Mouse (Mus musculus): ENCODE measurements around the gene Eif2ak3. TPM values are rescaled to one million over a fixed set of nuclear protein-coding genes. Genes with fewer than 3 reads are reported as not detected.

Gene Eif2ak3
- polyA plus RNA-seq (2021) = 47.3 TPM

DNA sequence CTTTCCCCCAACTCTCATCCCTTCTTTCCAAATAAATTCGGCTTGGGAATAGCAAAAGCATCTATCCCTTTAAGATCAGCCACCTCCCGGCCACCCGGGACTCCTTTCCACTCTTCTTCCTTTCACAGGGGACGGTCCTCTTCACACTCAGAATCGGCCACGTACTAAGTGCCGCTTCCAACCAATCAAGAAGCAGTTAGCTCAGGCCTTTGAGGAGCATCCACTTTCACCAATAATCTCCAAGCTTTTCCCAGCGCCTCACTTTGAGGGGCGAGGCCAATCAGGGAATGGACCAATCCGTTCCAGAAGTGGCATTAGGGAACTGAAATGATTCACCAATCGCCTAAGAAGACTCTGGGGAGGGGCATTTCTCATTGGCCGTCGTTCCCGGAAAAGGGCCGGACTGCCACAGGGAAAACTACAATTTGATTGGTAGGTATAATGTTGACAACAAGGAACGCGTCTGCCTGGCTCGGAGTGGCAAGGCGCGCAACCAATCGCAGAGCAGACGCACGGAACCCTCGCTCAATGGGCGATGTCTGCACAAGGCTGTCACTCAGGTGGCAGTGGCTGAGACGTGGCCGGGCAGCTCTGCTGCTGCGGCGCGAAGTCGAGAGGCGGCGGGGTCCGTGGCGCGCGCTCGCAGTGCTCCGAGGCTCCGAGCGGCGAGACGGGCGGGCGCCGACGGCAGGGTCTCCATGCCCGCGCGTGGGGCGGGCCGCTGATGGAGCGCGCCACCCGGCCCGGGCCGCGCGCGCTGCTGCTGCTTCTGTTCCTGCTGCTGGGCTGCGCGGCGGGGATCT is at the start of gene Eif2ak3:
Gene Eif2ak3, plus strand, starts transcription at position 514 of the 803 bp plus-strand sequence.
- ChIA-PET CTCF (interaction anchor here (0.7 to 4.6 kb wide), 5 partner anchors 20 to 31 kb away, joined by 3 to 35 read pairs (median 3); no protein-coding TSS in a partner anchor), POLR2A (interaction anchor here (1.8 to 2.2 kb wide), 2 partner anchors 30 to 32 kb away, joined by 5 to 7 read pairs; no protein-coding TSS in a partner anchor)
- DNase-seq (ENCODE audit: low read depth, low spot score) (peak; percentile 99), ATAC-seq (peak; percentile 97)
- H3K27me3 ChIP-seq = no peaks in the 10 kb centered on the region
- in situ Hi-C loops (cut with MboI; ENCODE audit: low pct_unique_long_range_greater_than_20kb) = loop anchor here (5.0 kb wide), 1 partner anchor 33 kb away; no protein-coding TSS in a partner anchor
- TF ChIP-seq CTCF (IDR thresholded peaks at IDR 0.05) = no peak

- in situ Hi-C loops (cut with MboI; ENCODE audit: low pct_unique_long_range_greater_than_20kb) = no loop called here
- TF ChIP-seq CTCF (IDR thresholded peaks at IDR 0.05) = no peak
- no peak for ATAC-seq
- peaks cover 8% of the 10 kb centered on the region for H3K27me3 ChIP-seq
- no peak for DNase-seq (ENCODE audit: low read depth, low spot score)
- POLR2A ChIA-PET = no interaction called here
- CTCF ChIA-PET = interaction anchor here (0.7 to 2.0 kb wide), 7 partner anchors 9 to 317 kb away, joined by 3 to 11 read pairs (median 4); no protein-coding TSS in a partner anchor
Measured at GRCm38 (mm10) chr6:70796940-70797339, 47.4 kb upstream of the Eif2ak3 start.

DNA sequence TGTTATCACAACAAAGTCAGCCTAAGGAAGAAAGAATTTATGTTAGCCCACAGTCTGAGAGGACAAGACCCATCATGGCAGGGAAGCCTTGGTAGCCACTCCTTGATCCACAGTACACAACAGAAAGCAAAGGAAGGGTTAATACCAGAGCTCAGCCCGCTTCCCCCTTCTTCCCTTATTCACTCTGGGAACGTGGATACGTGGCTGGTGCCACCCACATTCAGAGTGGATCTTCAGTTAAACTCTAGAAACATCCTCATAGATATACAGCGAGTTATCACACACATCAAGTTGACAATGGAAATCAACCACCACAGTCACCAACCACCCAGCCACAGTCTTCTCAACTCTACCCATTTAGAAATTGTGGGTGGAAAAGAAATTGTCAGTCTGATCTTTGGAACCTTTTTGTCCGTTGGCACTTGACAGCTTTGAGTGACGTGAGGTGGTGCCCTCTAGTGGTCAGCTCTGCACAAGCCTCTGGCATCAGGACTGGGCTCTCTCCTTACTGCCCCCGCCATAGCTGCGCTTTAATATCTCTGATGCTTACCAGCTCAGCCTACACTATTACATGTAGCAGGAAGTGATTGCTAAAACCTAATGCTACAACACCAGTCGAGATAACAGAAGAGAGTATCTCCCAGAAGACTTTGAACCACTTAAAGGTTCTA is 46.6 kb upstream of the Eif2ak3 start:
- DNase-seq (ENCODE audit: low read depth, low spot score) = no peak
- POLR2A ChIA-PET = no interaction called here
- peak; percentile 78 for ATAC-seq

DNA sequence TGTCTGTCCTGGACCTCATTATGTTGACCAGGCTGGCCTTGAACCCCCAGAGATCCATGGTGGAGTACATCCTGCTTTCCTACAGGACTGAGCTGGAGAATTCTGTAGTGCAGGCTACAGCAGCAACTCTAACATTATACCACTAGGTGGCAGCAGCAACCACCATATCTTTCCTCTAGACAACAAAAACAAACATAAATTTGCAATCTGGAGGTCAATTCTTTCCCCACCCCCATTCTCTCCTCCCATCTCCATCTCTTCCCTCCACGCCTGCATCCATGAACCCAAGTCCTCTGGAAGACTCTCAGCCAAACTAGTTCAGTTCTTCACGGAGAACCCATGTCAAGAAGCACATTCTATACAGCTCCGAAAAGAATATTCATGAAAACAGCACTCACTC is 39.7 kb upstream of the Eif2ak3 start:
- in situ Hi-C loops (cut with MboI; ENCODE audit: low pct_unique_long_range_greater_than_20kb) = loop anchor here (5.0 to 25.0 kb wide), 5 partner anchors 118 to 1000 kb away; no protein-coding TSS in a partner anchor
- peaks cover 8% of the 10 kb centered on the region for H3K27me3 ChIP-seq
- POLR2A ChIA-PET = no interaction called here
- peak; percentile 36 for ATAC-seq
- CTCF ChIA-PET = interaction anchor here (0.8 to 2.7 kb wide), 13 partner anchors 9 to 326 kb away, joined by 3 to 19 read pairs (median 4); partner anchors contain the start of gene Tex37
- no peak for DNase-seq (ENCODE audit: low read depth, low spot score)
- TF ChIP-seq CTCF (IDR thresholded peaks at IDR 0.05) = peak; percentile 90

More for the DNA sequence above, 46.6 kb upstream of the Eif2ak3 start:
- in situ Hi-C loops (cut with MboI; ENCODE audit: low pct_unique_long_range_greater_than_20kb) = no loop called here
- CTCF ChIA-PET = interaction anchor here (0.6 to 2.0 kb wide), 10 partner anchors 10 to 316 kb away, joined by 3 to 11 read pairs (median 4); no protein-coding TSS in a partner anchor
- peaks cover 8% of the 10 kb centered on the region for H3K27me3 ChIP-seq
- peak; percentile 91 for TF ChIP-seq CTCF (IDR thresholded peaks at IDR 0.05)

DNA sequence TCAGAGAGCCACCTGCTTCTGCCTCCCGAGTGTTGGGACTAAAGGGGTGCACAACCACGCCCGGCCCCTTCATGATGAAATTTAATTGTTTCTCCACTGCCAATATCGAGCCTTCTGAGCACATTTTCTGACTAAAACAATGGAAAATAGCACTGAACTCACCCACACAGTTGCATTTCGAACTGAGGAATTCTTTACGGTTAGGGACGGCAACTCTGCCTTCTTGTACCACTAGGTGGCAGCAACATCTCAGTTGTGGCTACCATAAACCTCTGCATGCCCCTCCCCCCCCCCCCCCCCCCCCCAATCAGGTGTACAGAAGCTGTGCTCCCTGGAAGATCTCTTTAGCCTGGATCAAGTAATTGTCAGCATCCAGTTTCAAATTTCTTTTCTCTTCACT is 39.0 kb upstream of the Eif2ak3 start:
- ATAC-seq (no peak), DNase-seq (ENCODE audit: low read depth, low spot score) (no peak)
- POLR2A ChIA-PET = no interaction called here
- in situ Hi-C loops (cut with MboI; ENCODE audit: low pct_unique_long_range_greater_than_20kb) = loop anchor here (10.0 to 25.0 kb wide), 2 partner anchors 607 to 1000 kb away; no protein-coding TSS in a partner anchor
- TF ChIP-seq CTCF (IDR thresholded peaks at IDR 0.05) = peak; percentile 57
- H3K27me3 ChIP-seq = peaks cover 8% of the 10 kb centered on the region
- CTCF ChIA-PET = interaction anchor here (1.2 to 2.7 kb wide), 7 partner anchors 10 to 325 kb away, joined by 3 to 19 read pairs (median 5); partner anchors contain the start of gene Tex37

DNA sequence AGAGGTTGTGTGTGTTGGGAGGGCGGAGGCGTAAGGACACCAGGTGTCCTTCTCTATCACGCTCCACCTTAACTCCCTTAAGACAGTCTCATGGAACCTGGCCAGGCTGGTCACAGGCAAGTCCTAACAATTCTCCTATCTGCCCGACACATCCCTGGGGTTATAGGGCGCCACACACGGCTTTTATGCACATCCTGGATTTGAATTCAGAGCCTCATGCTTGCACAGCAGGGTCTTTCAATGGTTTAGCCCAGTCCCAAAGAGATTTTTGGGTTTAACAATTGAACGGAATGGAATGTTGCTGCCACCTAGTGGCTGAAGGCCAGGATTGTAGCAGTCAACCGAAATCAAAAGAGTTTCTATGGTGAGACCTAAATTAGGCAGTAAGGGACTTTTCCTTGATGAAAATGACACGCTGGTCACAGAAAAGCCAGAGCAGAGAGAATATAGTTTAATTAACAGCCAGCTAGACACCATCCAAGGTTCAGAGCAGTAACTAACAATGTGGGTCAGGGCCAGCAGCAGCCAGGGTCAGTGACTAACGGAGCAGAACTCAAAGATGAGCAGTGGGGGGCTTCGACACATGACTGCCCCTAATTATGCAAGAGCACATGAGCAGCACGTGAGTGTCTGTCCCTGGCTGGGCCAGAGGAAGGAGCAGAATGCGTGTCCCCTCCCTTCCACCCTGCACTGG is 38.3 kb upstream of the Eif2ak3 start:
- CTCF ChIA-PET = interaction anchor here (0.7 to 5.2 kb wide), 3 partner anchors 9 to 75 kb away, joined by 3 to 39 read pairs (median 4); no protein-coding TSS in a partner anchor
- in situ Hi-C loops (cut with MboI; ENCODE audit: low pct_unique_long_range_greater_than_20kb) = loop anchor here (10.0 to 25.0 kb wide), 2 partner anchors 606 to 999 kb away; no protein-coding TSS in a partner anchor
- peak; percentile 72 for ATAC-seq
- POLR2A ChIA-PET = no interaction called here
- H3K27me3 ChIP-seq = peaks cover 6% of the 10 kb centered on the region
- DNase-seq (ENCODE audit: low read depth, low spot score) = no peak
- TF ChIP-seq CTCF (IDR thresholded peaks at IDR 0.05) = peak; percentile 90

GRCm38 (mm10) chr6:70806514-70806912 is 37.8 kb upstream of the Eif2ak3 start:
- ChIA-PET CTCF (interaction anchor here (0.7 to 5.2 kb wide), 3 partner anchors 10 to 74 kb away, joined by 3 to 39 read pairs (median 4); no protein-coding TSS in a partner anchor), POLR2A (no interaction called here)
- DNase-seq (ENCODE audit: low read depth, low spot score) (no peak), ATAC-seq (no peak)
- in situ Hi-C loops (cut with MboI; ENCODE audit: low pct_unique_long_range_greater_than_20kb) = loop anchor here (10.0 to 25.0 kb wide), 2 partner anchors 606 to 998 kb away; no protein-coding TSS in a partner anchor
- no peak for TF ChIP-seq CTCF (IDR thresholded peaks at IDR 0.05)
- H3K27me3 ChIP-seq = peaks cover under 1% of the 10 kb centered on the region

GRCm38 (mm10) chr6:70810524-70810923 is 33.8 kb upstream of the Eif2ak3 start:
- TF ChIP-seq CTCF (IDR thresholded peaks at IDR 0.05) = no peak
- CTCF ChIA-PET = interaction anchor here (5.2 kb wide), 1 partner anchor 70 kb away, joined by 39 read pairs; no protein-coding TSS in a partner anchor
- H3K27me3 ChIP-seq = no peaks in the 10 kb centered on the region
- in situ Hi-C loops (cut with MboI; ENCODE audit: low pct_unique_long_range_greater_than_20kb) = loop anchor here (5.0 to 25.0 kb wide), 2 partner anchors 72 to 602 kb away; no protein-coding TSS in a partner anchor
- POLR2A ChIA-PET = no interaction called here
- DNase-seq (ENCODE audit: low read depth, low spot score) (no peak), ATAC-seq (no peak)

All from Patski (cell line).